Mouse (Mus musculus): Measurements from ENCODE around the gene 4931414P19Rik.

DNA sequence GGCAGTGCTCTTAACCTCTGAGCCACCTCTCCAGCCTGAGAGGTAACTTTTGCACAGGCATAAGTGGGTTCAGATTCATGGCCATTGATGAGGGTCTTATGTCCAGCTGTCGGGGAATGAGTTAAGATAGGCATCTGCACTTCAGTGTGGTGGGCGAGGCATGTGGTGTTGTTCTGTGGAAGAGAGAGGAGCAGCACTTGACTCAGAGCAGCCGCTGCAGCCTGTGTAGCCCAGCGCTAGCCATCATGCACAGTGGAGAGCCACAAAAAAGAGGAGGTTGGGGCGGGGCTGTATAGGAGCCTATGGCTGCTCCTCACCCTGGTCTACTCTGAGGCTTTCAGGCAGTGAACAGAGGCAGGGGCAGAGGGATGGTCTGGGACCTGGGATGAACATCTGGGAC, 22.3 kb upstream of the 4931414P19Rik start:
- TF ChIP-seq GATA1 (IDR thresholded peaks at IDR 0.05; ENCODE audit: borderline replicate concordance, low read length) (no peak), FLI1 (IDR thresholded peaks at IDR 0.05; ENCODE audit: low read length) (no peak)
